Mouse (Mus musculus): ENCODE data around the gene Pou4f1.
"Not testable (repeated sequence)": the region's sequence is repeated elsewhere in the genome, so short reads cannot be mapped to it uniquely, and the experiment has no call there.

Gene Pou4f1

DNA sequence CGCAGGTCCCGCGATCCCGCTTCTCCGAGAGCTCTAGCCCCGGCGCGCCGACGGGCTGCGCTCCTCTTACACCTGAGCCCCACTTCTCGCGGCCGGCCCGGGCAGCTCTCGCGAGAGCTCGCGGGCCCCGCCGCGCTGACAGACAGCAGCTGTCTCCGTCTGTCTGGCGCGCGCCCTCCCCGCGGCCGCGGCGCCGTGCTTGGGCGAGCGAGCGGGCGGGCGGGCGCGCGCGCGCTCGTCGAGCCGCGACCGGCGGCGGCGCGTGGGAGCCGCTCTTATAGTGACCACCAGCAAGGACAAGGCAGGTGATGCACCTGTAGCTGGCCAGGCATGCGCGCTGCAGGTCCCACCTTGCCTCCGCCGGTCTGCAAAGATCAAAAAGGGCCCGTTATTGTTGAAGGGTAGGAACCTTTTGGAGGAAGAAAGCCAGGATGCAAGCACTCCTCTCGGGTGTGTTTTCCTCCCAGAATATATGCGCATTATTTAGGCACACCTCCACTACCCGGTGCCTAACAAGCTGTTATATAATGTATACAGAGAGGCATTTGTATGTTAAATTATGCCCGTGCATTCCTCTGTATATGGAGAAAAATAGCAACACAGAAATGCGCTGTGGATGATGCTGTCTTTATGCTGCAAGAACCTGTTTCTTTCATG is at the start of gene Pou4f1:
Gene Pou4f1, minus strand, starts transcription at position 34 of the 657 bp plus-strand sequence.
- peak; percentile 46 for DNase-seq (ENCODE audit: low read depth)

DNA sequence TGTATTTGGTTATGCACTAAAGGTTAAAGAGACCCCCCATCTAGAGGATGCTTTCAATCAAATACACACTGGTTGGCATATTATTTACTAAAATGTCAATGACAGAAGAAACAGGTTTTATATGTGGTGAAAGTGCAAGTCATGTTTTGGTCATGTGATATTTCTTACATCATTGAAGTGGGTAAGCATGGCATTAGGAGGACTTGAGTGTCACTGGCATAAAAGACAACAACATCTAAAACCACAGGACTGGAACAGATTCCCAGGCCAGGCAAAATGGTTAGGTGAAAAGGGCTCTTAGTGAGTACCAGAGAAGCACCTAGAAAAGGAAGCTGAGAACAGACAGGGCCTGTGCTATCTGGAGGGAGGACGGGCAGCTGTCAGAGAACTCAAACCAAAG is 43.9 kb upstream of the Pou4f1 start:
- DNase-seq (ENCODE audit: low read depth): no peak

DNA sequence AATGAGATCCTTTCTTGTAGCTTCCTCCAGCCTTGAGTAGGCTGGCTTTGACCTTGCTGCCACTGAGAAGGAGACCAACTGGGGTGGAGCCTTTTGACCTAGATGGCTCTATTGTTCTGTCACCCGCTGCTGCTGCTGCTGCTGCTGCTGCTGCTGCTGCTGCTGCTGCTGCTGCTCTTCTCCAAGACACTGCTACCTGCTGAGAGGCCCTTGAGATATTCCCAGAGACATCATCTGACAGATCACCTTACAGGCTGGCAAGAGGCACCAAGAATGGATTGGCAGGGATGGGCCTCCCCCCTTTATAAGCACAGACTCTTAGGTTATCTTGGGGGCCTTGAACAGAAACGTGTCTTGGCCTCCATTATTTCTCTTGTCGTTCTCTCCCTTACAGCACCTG is 35.0 kb upstream of the Pou4f1 start:
- not testable (repeated sequence) for DNase-seq (ENCODE audit: low read depth)

DNA sequence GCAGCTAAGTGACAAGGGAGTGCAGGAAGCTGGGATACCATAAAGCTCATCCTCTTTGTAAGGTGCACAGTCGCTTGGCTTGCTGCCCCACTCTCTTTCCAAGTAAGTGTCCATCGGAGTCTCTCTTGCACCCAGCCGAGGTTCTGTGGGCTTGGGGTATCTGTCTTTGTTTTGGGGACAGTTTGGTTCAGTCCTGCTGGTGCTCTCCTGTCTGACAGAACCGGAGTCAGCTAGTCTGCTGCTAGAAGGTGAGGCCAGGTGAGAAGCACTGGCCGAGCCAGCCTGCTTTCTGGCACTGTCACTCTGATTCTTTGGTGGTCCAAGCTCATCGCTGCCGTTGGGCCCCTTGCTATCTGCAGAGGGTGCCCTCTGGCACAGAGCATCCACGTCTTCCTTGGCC is 12.0 kb upstream of the Pou4f1 start:
- no peak for DNase-seq (ENCODE audit: low read depth)

DNA sequence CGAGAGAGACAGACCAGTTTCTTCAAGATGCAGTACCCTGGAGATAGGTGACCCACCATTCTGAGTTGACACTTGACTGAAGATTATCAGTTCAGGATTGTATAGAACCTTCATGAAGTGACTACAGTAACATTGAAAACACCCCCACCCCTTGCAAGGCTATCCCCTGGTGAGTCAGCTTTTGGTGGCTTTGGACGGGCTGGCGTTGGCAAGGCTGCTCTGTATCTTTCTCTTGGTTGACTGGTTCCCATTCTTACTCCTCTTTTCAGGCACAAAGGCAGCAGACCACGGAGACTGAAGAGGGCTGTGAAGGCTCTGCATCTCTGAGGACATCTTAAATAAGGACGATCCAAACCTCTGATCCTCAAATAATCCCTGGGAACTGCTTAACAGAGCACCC is 10.8 kb upstream of the Pou4f1 start:
- no peak for DNase-seq (ENCODE audit: low read depth)

DNA sequence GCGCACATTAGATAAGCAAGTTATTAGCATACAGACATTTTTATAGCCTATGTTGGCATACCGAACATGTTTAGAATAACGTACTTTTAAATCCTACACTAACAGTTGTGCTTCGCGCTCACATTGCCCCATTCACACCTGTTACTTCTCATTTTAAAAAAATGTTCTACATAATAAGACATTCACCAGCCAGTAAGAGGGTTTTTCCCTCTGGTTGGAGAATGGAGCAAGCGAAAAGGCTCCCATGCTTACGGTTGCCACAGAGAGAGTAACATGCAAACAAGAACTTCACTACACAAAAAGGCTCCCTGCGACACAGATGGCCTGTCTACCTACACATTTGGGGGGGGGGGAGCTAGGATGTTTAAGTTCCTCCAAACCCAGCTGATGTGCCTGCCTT is 9.8 kb upstream of the Pou4f1 start:
- no peak for DNase-seq (ENCODE audit: low read depth)

DNA sequence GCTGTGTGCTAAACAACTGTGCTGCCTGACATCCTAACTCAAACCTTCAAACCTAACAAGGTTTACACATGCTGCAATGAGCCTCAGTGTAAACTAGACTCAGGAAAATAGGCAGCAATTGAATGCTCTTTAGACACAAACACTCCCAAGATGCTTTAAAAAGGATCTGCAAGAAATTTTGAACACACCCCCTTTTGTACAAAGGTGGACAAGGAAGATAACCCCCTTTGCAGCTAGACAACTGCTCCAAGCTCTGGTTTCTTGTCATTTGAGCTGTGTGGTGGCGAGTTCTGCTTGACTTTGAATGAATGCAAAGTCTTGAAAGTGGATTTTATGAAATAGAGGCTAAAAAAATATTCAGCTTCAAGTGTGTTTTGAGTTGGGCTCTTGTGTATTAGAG is 7.6 kb upstream of the Pou4f1 start:
- DNase-seq (ENCODE audit: low read depth): no peak

DNA sequence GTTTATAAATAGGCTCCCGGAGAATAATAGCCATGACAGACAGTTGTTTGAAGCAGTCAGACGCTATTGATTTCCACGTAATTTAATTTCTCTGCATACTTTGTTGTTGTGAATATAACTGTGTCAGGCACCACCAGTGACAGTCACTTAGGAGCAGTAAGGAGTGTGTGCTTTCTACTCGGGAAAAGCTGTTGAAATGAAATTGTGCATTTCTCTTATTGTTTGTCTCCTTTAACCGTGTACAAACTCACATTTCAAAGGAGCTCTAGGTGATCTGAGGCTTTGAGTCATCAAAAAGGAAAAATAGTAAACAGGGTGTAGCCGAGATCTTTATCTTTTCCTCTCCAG is 798 bp upstream of the Pou4f1 start:
- DNase-seq (ENCODE audit: low read depth): no peak

DNA sequence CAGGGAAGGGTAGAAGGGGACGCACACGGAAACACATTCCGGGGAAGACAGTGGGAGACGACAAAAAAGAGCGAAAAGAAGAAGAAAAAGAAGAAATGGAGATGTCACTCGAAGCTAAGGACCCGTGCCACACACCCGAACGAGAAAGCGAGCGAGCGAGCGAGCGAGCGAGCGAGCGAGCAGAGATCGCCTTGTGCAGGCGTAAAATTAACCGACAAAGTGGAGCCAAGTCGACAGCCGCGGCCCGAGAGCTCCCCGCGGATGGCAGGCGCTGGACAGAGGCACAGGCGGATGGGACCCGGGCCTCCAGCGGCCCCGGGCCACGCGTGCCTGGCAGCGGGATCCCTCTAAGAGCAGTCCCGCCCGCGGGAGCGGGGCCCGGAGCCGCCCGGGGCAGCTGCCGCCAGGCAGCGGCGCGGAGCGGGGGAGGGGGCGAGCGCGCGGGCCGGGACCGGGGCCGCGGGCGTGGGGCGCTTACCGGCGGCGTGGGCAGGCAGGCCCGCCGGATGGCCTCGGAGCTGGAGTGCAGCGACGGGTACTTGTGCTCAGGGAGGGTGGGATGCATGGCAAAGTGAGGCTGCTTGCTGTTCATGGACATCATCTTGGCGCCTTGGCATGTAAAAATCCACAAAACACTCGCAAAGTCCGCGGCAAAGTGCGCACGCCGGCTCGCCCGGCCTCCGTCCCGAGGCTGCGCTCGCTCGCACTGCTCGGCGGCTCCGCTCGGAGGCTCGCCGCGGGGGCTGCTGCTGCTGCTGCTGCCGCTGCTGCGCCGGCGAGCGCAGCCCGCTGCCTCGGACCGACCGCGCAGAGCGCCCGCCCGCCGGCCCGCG is 450 bp downstream of the Pou4f1 start:
- DNase-seq (ENCODE audit: low read depth): no peak

DNA sequence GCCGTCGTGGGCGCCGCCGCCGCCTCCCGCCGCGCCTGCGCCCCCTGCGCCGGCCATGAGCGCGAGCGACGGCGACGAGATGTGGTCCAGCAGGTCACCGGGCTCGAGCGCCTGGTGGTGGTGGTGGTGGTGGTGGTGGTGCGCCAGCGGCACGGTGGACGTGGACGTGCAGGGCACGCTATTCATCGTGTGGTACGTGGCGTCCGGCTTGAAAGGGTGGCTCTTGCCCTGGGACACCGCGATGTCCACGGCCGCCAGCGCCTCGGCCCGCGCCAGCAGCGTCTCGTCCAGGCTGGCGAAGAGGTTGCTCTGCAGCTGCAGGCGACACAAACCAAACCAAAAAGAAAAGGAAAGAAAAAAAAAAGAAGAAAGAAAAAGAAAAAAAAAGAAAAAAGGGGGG is 1.2 kb downstream of the Pou4f1 start:
- DNase-seq (ENCODE audit: low read depth): no peak

DNA sequence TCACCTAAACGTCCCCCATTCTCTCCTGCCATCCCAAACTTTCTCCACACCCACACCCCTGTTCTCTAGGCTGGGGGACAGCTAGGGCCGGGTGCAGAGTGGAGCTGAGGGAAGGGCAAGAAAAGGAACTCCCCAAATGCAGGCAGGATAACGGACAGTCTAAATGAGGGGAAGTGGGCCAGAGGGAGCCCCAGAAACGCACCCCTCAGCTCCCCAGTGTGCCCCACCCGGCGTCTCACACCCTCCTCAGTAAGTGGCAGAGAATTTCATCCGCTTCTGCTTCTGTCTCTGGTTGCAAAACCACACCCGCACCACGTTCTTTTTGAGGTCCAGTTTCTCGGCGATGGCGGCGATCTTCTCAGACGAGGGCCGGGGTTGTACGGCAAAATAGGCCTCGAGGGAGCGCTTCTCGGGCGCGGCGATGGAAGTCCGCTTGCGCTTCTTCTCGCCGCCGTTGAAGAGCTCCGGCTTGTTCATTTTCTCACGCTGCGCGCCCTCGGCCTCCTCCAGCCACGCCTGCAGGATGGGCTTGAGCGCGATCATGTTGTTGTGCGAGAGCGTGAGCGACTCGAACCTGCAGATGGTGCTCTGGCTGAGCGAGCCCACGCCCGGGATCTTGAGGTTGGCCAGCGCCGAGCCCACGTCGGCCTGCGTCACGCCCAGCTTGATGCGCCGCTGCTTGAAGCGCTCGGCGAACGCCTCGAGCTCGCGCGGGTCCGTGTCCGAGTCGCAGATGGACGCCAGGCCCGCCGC is 2.1 kb downstream of the Pou4f1 start:
- no peak for DNase-seq (ENCODE audit: low read depth)

DNA sequence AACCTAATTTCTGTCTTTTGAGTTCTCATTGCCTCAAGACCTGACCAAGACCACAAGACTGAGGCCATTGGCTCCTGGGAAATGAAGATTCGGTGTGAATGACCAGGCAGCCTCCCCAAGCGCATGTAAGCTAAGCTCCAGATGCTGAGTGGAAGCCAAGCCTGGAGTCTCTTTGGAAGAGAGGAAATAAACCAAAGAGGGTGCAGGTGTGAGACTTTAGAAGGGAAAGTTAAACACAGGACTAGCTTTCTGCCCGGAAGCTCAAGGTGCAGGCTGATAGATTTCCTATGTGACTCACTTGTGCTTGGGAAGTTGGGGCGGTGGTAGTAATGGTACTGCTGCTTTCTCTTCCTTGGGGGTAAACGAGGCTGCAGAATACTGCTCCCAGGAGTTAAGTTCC is 3.0 kb downstream of the Pou4f1 start:
- no peak for DNase-seq (ENCODE audit: low read depth)

DNA sequence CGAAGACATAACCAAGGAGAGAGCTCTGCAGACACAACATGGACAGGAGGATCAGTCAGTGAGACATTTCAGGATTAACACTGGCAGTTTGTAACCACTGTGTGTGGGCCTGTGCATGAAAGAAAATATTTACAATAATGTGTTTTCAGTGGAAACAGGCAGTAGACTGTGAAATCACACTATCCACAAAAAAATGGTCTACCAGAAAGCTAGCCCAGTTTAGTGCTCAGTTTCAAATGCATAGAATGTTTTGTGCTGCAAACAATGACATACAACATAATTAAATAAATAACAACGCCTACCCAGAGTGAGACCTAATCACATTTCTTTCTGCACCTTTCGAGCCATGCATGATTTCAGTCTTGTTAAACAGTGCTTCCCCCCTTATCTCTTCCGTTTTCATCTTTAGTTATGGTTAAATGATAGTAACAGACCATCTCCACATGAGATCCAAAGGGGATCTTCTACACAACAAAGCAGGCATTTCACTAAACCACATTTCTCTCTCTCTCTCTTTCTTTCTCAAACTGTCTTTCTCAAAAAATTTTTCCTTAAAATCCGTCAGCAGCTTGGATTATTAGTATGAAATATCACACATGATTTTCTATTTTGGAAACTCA is 4.1 kb downstream of the Pou4f1 start:
- no peak for DNase-seq (ENCODE audit: low read depth)

DNA sequence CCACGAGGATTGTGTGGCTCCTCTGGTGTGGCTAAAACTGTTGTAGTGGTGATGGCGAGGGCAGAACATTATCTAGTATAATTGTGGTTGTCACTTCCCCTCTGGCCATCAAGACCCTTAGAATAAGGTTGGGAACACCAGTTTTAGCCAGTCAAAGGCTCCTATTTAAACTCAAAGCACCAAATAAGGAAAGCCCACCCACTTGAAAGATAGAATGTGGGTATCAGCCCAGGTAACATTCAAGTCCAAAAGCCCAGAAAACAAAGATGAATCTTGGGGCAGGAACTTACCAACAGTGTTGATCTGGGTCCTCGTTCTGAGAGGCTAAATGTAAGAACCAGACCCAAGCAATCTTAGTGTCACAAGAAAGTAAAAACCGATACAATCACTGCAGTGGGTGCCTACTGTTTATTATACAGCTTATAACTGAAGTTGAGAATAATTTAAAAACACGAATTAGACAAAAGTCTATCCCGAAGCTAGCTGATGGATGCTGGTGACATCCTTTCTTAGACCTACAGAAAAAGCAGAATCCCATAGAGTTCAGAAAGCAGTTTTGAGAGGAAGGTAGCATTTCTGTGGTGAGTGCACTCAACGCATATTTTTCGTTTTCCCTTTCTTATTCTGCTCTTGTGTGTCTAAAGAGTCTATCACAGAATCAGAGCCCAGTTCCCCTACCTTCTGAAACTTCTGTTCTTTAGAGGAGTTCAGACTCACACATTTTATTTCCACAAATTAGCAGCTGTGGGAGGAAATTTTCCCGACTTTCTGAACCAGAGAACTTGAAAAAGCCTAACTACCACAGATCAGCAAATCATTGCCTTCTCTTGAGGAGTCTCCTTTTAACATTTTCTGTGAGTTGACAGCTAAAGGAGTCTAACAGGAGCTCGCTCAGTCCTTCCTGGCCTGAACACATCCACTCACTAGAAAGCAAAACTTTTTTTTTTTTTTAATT is 6.2 kb downstream of the Pou4f1 start:
- no peak for DNase-seq (ENCODE audit: low read depth)

DNA sequence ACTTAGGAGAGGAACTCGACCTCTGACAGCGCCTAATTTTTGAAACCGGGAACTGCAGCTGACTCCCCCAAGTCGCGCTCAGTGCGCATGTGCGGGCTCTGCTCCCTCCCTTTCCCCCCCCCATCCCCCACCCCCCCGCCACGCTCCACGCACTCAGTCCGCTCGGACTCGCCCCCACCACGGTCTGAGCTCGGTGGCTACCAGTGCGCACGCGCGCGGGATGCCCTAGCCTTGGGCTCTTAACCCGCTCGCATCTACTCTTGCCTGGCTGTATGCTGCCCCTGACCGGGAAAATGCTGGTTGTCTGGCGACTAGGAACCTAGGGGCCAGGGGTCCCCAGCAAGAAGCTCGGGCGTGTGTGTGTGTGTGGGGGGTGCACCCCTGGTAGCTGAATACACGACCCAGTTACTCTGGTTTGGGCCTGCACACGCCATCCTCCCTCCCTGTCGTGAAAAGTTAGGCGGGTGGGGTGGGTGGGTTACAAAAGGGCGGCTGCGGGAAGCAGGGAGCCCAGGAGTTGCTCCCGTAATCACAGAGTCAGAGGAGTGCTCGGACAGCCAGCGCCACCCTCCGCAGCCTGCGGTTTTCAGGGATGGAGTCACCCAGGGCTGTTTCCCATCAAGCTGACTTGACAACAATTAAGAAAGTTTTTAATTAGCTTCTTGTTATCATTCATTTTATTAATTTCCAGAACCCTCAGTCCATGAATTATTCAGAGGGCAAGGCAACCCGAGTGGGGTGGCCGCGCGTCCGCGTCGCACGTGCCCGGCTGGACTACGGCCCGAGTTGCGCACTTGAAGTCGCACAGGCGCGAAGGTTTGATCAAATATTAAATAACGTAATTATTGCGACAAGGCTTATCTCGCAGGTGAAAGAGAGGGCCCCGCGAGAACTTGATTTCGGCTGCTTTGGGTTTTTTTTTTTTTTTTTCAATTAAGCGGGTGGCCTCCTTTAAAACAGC is 7.2 kb downstream of the Pou4f1 start:
- no peak for DNase-seq (ENCODE audit: low read depth)

DNA sequence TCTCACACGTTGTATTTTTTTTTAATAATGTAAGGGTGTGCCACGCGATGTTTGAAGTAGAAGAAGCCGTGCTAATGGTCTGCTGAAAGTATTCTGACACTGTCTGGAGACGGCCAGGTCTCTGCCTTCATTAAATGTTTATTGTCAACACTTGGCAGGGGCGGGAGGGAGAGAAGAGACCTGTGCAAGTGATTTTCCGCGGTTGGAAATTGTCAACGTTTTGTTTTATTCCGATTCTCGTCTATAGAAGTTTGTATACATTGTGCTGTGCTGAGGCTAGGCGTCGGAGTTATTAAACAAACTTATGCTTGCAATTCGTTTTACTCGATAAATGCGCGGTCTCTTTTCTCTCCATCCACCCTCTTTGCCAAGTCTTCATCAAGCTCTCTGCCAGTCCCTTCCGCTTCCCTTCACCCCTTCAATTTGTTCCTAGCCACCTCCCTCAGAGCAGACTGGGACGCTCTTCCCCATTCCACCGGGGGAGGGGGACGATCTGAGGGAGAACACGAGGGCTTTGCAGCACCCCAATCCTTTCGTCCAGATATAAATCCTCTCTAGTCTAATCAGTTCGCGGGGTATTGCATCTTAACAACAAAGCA is 8.2 kb downstream of the Pou4f1 start:
- no peak for DNase-seq (ENCODE audit: low read depth)

DNA sequence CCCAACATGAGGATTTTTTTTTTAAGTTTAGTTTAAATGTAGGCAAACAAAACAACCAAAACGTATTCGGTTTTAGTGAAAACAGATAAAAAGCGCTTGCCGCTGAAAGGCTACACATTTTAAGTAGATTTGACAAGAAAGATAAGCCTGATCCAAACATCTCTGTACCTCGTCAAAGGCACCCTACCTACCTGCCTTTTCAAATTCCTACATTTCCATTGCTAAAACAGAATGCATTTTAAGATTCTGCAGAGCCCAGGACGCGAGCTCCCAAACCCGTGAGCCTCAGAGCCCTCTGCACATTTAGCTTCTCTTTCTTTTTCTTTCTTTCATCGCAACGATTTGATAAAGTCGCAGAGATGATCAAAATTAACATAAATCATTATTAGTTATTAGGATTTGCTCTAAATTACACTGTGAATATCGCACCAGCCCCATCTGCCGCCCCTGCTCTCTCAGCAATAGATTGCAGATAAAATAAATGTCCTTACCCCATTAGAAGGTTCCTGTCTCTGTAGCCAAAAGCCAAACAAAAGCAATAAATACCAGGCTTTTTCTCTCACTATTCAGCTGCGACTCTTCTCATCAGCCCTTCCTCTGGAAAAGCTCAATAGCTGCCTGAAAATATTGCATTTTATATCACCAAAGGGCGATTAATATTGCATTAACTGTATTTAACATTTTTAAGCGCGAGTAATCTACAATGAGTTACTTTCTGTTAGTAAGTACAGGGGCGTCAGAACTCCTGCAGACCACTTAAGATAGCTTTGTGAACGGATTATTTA is 8.9 kb downstream of the Pou4f1 start:
- no peak for DNase-seq (ENCODE audit: low read depth)

DNA sequence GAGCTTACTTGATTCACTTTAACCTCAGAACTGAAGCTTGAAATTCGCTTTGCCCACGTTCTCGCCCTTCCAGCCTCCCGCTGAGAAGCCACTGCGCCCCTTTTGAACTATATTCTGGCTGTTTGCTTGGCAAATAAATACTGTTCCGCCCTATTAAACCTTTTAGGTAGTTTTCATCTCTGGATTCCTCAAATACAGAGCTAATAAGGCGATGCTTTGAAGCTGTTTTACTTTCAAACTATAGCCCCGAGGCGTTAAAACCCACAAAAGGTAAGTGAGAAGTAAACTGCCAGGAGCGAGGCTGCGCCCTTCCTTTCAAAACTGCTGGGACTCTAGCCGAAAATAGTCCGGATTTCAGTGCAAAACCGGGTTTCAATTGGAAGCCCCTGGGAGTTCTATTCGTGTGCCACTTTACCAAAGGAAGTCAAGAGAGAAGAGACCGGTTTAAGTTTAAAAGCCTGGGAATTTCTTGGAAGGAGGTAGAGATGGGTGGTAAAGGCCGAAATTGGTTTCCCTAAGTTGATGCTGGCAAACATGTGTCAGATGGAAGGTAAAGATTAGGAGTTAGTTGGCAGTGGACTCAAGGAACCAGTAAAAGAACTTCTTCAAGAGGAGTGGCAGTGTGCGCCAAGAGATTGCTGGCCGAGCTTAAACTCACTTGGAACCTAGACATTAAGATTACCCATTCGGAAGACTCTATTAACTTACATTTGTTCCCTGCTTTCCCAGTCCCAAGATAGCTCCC is 9.7 kb downstream of the Pou4f1 start:
- DNase-seq (ENCODE audit: low read depth): no peak

Measured in c-Kit-positive CD71-positive TER-119-negative erythroid progenitor cells, embryonic 14.5 days (primary cell).